Mouse (Mus musculus) MEL (cell line): Measurements from ENCODE around the gene Sult1a1. TPM values are rescaled to one million over a fixed set of nuclear protein-coding genes. Genes with fewer than 3 reads are reported as not detected.

ENCODE experiments used
- DNase-seq: peaks from one replicate; pipeline ENCODE4 v3.0.0; 2011; ENCODE audit warnings: low read depth, low spot score
- H3K27ac ChIP-seq: 2 replicates; pipeline ENCODE4 v1.5.1; 2012; ENCODE audit warnings: low read depth, mild to moderate bottlenecking, control low read depth, low read length, moderate library complexity; ENCODE audit not compliant: control insufficient read depth
- H3K27me3 ChIP-seq, 2 experiments: fragments of 150-350 bp in 1 of 2; sonication (generic) in 1 of 2; 2 replicates each; pipeline ENCODE4 v1.6.1; 2012; ENCODE audit warnings: low read length in 2 of 2, mild to moderate bottlenecking in 2 of 2, improper control_type of control experiment in 1 of 2, moderate library complexity in 1 of 2; ENCODE audit not compliant: insufficient read depth in 2 of 2, control insufficient read depth in 1 of 2
- H3K36me3 ChIP-seq, 2 experiments: 2 replicates each; pipeline ENCODE4 v1.6.1; 2012 to 2014; ENCODE audit warnings: low read length in 2 of 2, improper control_type of control experiment in 1 of 2, inconsistent platforms in 1 of 2, mild to moderate bottlenecking in 1 of 2; ENCODE audit not compliant: insufficient read depth in 2 of 2, control insufficient read depth in 1 of 2
- H3K4me1 ChIP-seq, 2 experiments: fragments of 150-350 bp in 1 of 2; sonication (generic) in 1 of 2; 2 replicates each; pipeline ENCODE4 v1.6.1; 2012; ENCODE audit warnings: low read length in 2 of 2, improper control_type of control experiment in 1 of 2, mild to moderate bottlenecking in 1 of 2; ENCODE audit not compliant: insufficient read depth in 2 of 2, control insufficient read depth in 1 of 2
- H3K4me3 ChIP-seq, 2 experiments: fragments of 150-350 bp in 1 of 2; sonication (generic) in 1 of 2; 2 replicates each; pipeline ENCODE4 v1.5.1; 2012; ENCODE audit warnings: low read depth in 2 of 2, low read length in 2 of 2, mild to moderate bottlenecking in 2 of 2, moderate library complexity in 2 of 2, control low read depth in 1 of 2, improper control_type of control experiment in 1 of 2; ENCODE audit not compliant: control insufficient read depth in 1 of 2, insufficient read depth in 1 of 2
- H3K79me2 ChIP-seq: 2 replicates; pipeline ENCODE4 v1.6.1; 2012; ENCODE audit warnings: mild to moderate bottlenecking, low read length, moderate library complexity; ENCODE audit not compliant: control insufficient read depth, poor library complexity, insufficient read depth
- H3K9ac ChIP-seq: 2 replicates; pipeline ENCODE4 v1.6.1; 2012; ENCODE audit warnings: low read depth, mild to moderate bottlenecking, control low read depth, low read length, moderate library complexity; ENCODE audit not compliant: control insufficient read depth, poor library complexity, severe bottlenecking
- H3K9me3 ChIP-seq: fragments of 150-350 bp; sonication (generic); replicated peaks from 2 replicates; pipeline ENCODE4 v1.6.1; 2012; ENCODE audit warnings: mild to moderate bottlenecking, low read length, improper control_type of control experiment, moderate library complexity; ENCODE audit not compliant: insufficient read depth
- BHLHE40 ChIP-seq: IDR thresholded peaks from 2 replicates; pipeline ENCODE4 v1.6.1; 2012; ENCODE audit warnings: low read depth, mild to moderate bottlenecking, inconsistent platforms, low read length, improper control_type of control experiment, borderline replicate concordance
- CHD1 ChIP-seq: IDR thresholded peaks from 2 replicates; pipeline ENCODE4 v1.6.1; 2012; ENCODE audit warnings: low read depth, mild to moderate bottlenecking, inconsistent platforms, low read length, improper control_type of control experiment
- CHD2 ChIP-seq: IDR thresholded peaks from 2 replicates; pipeline ENCODE4 v1.6.1; 2011; ENCODE audit warnings: low read length, improper control_type of control experiment
- CTCF ChIP-seq, 3 experiments: IDR thresholded peaks in 2 of 3; conservative IDR thresholded peaks in 1 of 3; 2 replicates each; pipeline ENCODE4 v1.5.1; 2011 to 2012; ENCODE audit warnings: low read length in 3 of 3, low read depth in 2 of 3, mild to moderate bottlenecking in 2 of 3, improper control_type of control experiment in 1 of 3, inconsistent platforms in 1 of 3, mixed read lengths in 1 of 3, moderate library complexity in 1 of 3; ENCODE audit not compliant: control insufficient read depth in 1 of 3, insufficient read depth in 1 of 3, poor library complexity in 1 of 3, severe bottlenecking in 1 of 3
- E2F4 ChIP-seq: IDR thresholded peaks from 2 replicates; pipeline ENCODE4 v1.6.1; 2011; ENCODE audit warnings: low read depth, low read length, improper control_type of control experiment, borderline replicate concordance
- EP300 ChIP-seq, 2 experiments: IDR thresholded peaks; 2 replicates each; pipeline ENCODE4 v1.6.1; 2011; ENCODE audit warnings: improper control_type of control experiment in 2 of 2, low read length in 2 of 2, low read depth in 1 of 2, mild to moderate bottlenecking in 1 of 2
- ETS1 ChIP-seq: IDR thresholded peaks from 2 replicates; pipeline ENCODE4 v1.6.1; 2012; ENCODE audit warnings: low read depth, mild to moderate bottlenecking, inconsistent platforms, low read length, improper control_type of control experiment, moderate library complexity
- GABPA ChIP-seq: IDR thresholded peaks from 2 replicates; pipeline ENCODE4 v1.6.1; 2012; ENCODE audit warnings: low read depth, mild to moderate bottlenecking, inconsistent platforms, low read length, improper control_type of control experiment, moderate library complexity
- GATA1 ChIP-seq: IDR thresholded peaks from 2 replicates; pipeline ENCODE4 v1.6.1; 2011; ENCODE audit warnings: low read depth, low read length, improper control_type of control experiment
- KAT2A ChIP-seq: conservative IDR thresholded peaks from 2 replicates; pipeline ENCODE4 v1.6.1; 2012; ENCODE audit warnings: low read depth, low read length, improper control_type of control experiment, inconsistent platforms
- MAFK ChIP-seq: IDR thresholded peaks from 2 replicates; pipeline ENCODE4 v1.6.1; 2011; ENCODE audit warnings: low read depth, mild to moderate bottlenecking, low read length, improper control_type of control experiment, borderline replicate concordance
- MYB ChIP-seq: IDR thresholded peaks from 2 replicates; pipeline ENCODE4 v1.6.1; 2011; ENCODE audit warnings: mild to moderate bottlenecking, low read depth, low read length, improper control_type of control experiment
- NELFE ChIP-seq: IDR thresholded peaks from 2 replicates; pipeline ENCODE4 v1.6.1; 2011; ENCODE audit warnings: low read depth, low read length, improper control_type of control experiment
- POLR2A ChIP-seq, 2 experiments: IDR thresholded peaks; 2 replicates each; pipeline ENCODE4 v1.6.1; 2011 to 2012; ENCODE audit warnings: low read length in 2 of 2, mild to moderate bottlenecking in 2 of 2, control low read depth in 1 of 2, improper control_type of control experiment in 1 of 2, low read depth in 1 of 2, moderate library complexity in 1 of 2; ENCODE audit not compliant: control insufficient read depth in 1 of 2, insufficient read depth in 1 of 2, poor library complexity in 1 of 2
- POLR2AphosphoS5 ChIP-seq: IDR thresholded peaks from 2 replicates; pipeline ENCODE4 v1.6.1; 2012; ENCODE audit warnings: low read depth, borderline replicate concordance, mild to moderate bottlenecking, inconsistent platforms, low read length, moderate library complexity, mixed read lengths
- RAD21 ChIP-seq: IDR thresholded peaks from 2 replicates; pipeline ENCODE4 v1.6.1; 2011; ENCODE audit warnings: mild to moderate bottlenecking, low read depth, low read length, improper control_type of control experiment
- SIN3A ChIP-seq: IDR thresholded peaks from 2 replicates; pipeline ENCODE4 v1.6.1; 2012; ENCODE audit warnings: low read length, improper control_type of control experiment, inconsistent platforms
- TAL1 ChIP-seq: IDR thresholded peaks from 2 replicates; pipeline ENCODE4 v1.6.1; 2012; ENCODE audit warnings: mild to moderate bottlenecking, inconsistent platforms, low read length, moderate library complexity, mixed read lengths
- TBP ChIP-seq: IDR thresholded peaks from 2 replicates; pipeline ENCODE4 v1.8.0; 2011; ENCODE audit warnings: low read depth, low read length, improper control_type of control experiment
- TCF12 ChIP-seq: IDR thresholded peaks from 2 replicates; pipeline ENCODE4 v1.6.1; 2014; ENCODE audit warnings: low read depth, mild to moderate bottlenecking, inconsistent platforms, low read length, improper control_type of control experiment, moderate library complexity
- UBTF ChIP-seq: IDR thresholded peaks from 2 replicates; pipeline ENCODE4 v1.6.1; 2012; ENCODE audit warnings: low read depth, mild to moderate bottlenecking, inconsistent platforms, low read length, improper control_type of control experiment, moderate library complexity, borderline replicate concordance; ENCODE audit not compliant: insufficient read depth
- USF1 ChIP-seq: IDR thresholded peaks from 2 replicates; pipeline ENCODE4 v1.6.1; 2014; ENCODE audit warnings: low read depth, mild to moderate bottlenecking, inconsistent platforms, low read length, improper control_type of control experiment, moderate library complexity
- USF2 ChIP-seq, 2 experiments: IDR thresholded peaks; 2 replicates each; pipeline ENCODE4 v1.6.1; 2011 to 2012; ENCODE audit warnings: improper control_type of control experiment in 2 of 2, low read length in 2 of 2, borderline replicate concordance in 1 of 2, inconsistent platforms in 1 of 2, low read depth in 1 of 2, mild to moderate bottlenecking in 1 of 2; ENCODE audit not compliant: insufficient read depth in 1 of 2
- ZC3H11A ChIP-seq: IDR thresholded peaks from 2 replicates; pipeline ENCODE4 v1.6.1; 2012; ENCODE audit warnings: low read depth, mild to moderate bottlenecking, inconsistent platforms, low read length, improper control_type of control experiment
- ZKSCAN1 ChIP-seq: IDR thresholded peaks from 2 replicates; pipeline ENCODE4 v1.6.1; 2012; ENCODE audit warnings: low read depth, mild to moderate bottlenecking, inconsistent platforms, low read length, improper control_type of control experiment, moderate library complexity
- ZMIZ1 ChIP-seq: IDR thresholded peaks from 2 replicates; pipeline ENCODE4 v1.6.1; 2012; ENCODE audit warnings: low read depth, mild to moderate bottlenecking, inconsistent platforms, low read length, improper control_type of control experiment, moderate library complexity
- ZNF384 ChIP-seq: IDR thresholded peaks from 2 replicates; pipeline ENCODE4 v1.6.1; 2012; ENCODE audit warnings: low read depth, mild to moderate bottlenecking, inconsistent platforms, low read length, improper control_type of control experiment
- polyA plus RNA-seq, 2 experiments: library from polyadenylated mRNA; stranded (reverse) in 1 of 2; unstranded in 1 of 2; fragments of >175 nt in 1 of 2; fragments of >200 nt in 1 of 2; gene quantifications; 2 replicates each; pipeline versions ENCODE4 v1.2.1 to v1.2.4; 2012; ENCODE audit warnings: low replicate concordance in 2 of 2, low read depth in 1 of 2; ENCODE audit not compliant: insufficient read length in 2 of 2, insufficient read depth in 1 of 2, missing spikeins in 1 of 2
- total RNA-seq: library from RNA; depleted of rRNA; stranded (reverse); fragments of 300-350 nt; gene quantifications from 2 replicates; pipeline ENCODE4 v1.2.3, GENCODE M21; 2012

Gene Sult1a1
- total and polyA plus RNA-seq, 3 experiments = 0.36 TPM; not detected in 2

DNA sequence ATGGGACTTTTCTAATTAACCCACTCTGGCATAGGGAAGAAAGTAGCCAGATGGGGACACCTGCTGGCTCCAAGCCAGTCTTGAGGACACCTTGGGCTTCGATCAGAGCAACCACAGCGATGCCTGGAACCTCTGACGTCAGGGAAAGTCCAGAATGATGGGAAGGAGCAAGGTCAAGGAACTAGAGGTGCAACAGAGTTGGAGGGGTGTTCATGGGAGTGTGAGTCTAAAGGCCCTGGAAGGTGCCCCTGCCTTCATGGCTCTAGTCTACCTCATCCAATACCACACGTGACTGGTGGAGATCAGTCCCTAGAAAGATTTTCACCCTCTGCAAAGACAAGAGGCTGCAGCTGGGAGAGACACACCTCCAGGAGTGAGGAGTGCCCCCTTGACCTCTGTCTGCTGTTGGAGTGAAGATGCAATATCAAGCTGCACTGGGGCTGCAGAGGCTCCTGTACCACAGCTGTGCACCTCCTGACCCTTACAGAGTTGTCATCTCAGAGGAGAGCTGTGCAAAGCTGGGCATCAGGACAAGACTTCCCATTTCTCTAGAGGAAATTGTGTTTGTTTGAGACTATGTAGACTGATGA is 494 bp upstream of the Sult1a1 start:
- Histone ChIP-seq H3K27me3 (no peaks in the 10 kb centered on the region), H3K4me3 (no peak overlapping the region), H3K9ac (no peak overlapping the region), H3K4me1 (no peaks in the 10 kb centered on the region), H3K27ac (no peak overlapping the region), H3K9me3 (no peaks in the 10 kb centered on the region), H3K36me3 (no peaks in the 10 kb centered on the region; a peak in 2 of 4 replicates), H3K79me2 (no peaks in the 10 kb centered on the region)
- no peak for DNase-seq
- TF ChIP-seq CTCF (IDR thresholded peaks at IDR 0.05 in 2 of 3, conservative IDR thresholded peaks at IDR 0.05 in 1 of 3; ENCODE audit: control insufficient read depth in 1 of 3, insufficient read depth in 1 of 3, low read depth in 2 of 3, low read length in 3 of 3, poor library complexity in 1 of 3, severe bottlenecking in 1 of 3) (no peak), ZC3H11A (no peak), RAD21 (no peak), EP300 (IDR thresholded peaks at IDR 0.05; ENCODE audit: low read depth in 1 of 2, low read length in 2 of 2) (no peak), SIN3A (no peak)

DNA sequence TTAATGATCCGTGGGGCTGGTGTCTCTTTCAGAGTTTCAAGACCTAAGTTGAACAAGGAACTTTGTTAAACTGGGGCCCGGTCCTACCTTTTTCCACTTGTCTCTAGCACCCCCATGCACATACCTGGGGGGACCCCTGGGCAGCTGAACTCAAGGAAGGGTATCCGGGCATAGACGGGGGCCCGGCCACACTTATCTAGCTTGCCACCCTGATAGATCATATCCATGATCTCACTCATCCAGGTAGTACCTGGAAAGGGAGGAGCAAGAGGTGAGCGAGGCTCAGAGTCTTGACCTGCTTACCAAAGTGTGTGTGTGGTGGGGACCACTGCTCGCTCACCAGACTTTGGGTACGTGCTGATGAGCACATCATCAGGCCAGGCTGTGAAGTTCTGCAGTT is 1.1 kb downstream of the Sult1a1 start:
- Histone ChIP-seq H3K79me2 (no peaks in the 10 kb centered on the region), H3K27me3 (no peaks in the 10 kb centered on the region), H3K9ac (no peak overlapping the region), H3K4me1 (no peaks in the 10 kb centered on the region), H3K36me3 (no peaks in the 10 kb centered on the region; a peak in 1 of 4 replicates)
- no peak for DNase-seq
- no peak for TF ChIP-seq MYB
- TF ChIP-seq ZKSCAN1 = no peak
- TF ChIP-seq MAFK = no peak
- no peak for TF ChIP-seq GABPA
- no peak for TF ChIP-seq ZMIZ1
- no peak for TF ChIP-seq TBP
- TF ChIP-seq E2F4 = no peak
- TF ChIP-seq KAT2A = no peak
- no peak for TF ChIP-seq USF1
- no peak for TF ChIP-seq BHLHE40
- TF ChIP-seq, all 39 proteins: peak for 0
- Histone ChIP-seq H3K4me3 (no peak overlapping the region), H3K9me3 (no peaks in the 10 kb centered on the region), H3K27ac (no peak overlapping the region)

DNA sequence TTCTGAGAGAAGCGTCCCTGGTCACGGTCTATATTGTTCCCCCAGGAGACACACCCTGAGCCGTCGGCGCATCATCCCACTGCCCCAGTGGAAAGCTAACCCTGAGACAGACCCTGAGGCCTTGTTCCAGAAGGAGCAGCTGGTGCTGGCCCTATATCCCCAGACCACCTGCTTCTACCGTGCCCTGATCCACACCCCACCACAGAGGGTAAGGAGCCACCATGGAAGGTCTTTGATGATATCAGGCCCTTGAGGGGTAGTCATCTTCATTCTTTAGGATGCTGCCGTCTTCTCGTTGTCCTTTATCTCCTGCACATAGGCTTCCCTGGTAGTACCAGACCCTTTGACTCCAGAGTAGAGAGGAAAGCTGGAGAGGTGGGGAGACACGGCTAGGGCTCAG is 4.1 kb downstream of the Sult1a1 start:
- Histone ChIP-seq H3K27me3 (no peaks in the 10 kb centered on the region), H3K4me3 (no peak overlapping the region), H3K27ac (no peak overlapping the region), H3K9me3 (no peaks in the 10 kb centered on the region), H3K79me2 (no peaks in the 10 kb centered on the region), H3K36me3 (peaks cover 0 to 5% of the 10 kb centered on the region in 2 experiments; a peak in 2 of 4 replicates), H3K4me1 (no peaks in the 10 kb centered on the region), H3K9ac (no peak overlapping the region)
- DNase-seq = no peak
- TF ChIP-seq KAT2A = no peak
- TF ChIP-seq CHD2 = no peak
- TF ChIP-seq CHD1 = no peak
- TF ChIP-seq ETS1 = no peak
- TF ChIP-seq ZNF384 = no peak
- TF ChIP-seq GABPA = no peak
- TF ChIP-seq UBTF = no peak
- TF ChIP-seq NELFE = no peak
- TF ChIP-seq GATA1 = no peak
- TF ChIP-seq USF2 (IDR thresholded peaks at IDR 0.05; ENCODE audit: borderline replicate concordance in 1 of 2, insufficient read depth in 1 of 2, low read depth in 1 of 2, low read length in 2 of 2) = no peak
- TF ChIP-seq POLR2AphosphoS5 = no peak
- TF ChIP-seq POLR2A (IDR thresholded peaks at IDR 0.05; ENCODE audit: control insufficient read depth in 1 of 2, insufficient read depth in 1 of 2, low read depth in 1 of 2, low read length in 2 of 2, poor library complexity in 1 of 2) = no peak
- no peak for TF ChIP-seq E2F4
- no peak for TF ChIP-seq TAL1
- TF ChIP-seq TCF12 = no peak
